Mouse (Mus musculus): ENCODE measurements at regions not wholly inside any gene's neighbourhood (a gene's known extent, or its start where the extent isn't known, plus 50 kb on each side); places are given as distances from the start of the nearest gene placed in this dataset.
"Not testable (repeated sequence)": the region's sequence is repeated elsewhere in the genome, so short reads cannot be mapped to it uniquely, and the experiment has no call there.

DNA sequence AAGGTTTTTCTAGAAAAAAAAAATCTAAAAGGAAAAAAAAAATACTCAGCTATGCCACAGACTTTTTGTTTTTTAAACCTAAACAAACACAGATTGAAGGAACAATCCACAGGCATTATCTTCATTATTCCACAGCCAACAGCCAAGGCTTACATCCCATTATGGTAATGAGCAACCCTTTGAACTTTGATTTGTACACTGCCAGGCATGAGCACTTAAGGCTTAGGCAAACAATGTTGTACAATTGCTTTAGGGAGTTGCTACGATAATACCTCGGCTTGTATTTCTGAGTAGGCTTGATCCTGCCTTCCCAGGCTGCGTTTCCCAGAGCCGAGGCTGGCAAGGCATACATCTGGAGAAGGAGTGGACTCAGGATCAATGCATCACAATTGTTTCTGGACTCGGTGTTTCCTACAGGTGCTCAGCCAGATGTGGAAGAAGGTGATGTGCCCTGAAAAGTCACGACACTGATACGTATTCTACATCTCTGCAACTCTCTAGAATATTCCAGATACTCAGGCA is 409.0 kb upstream of the Igfbp7 start:
- no peak for DNase-seq (ENCODE audit: low spot score)

DNA sequence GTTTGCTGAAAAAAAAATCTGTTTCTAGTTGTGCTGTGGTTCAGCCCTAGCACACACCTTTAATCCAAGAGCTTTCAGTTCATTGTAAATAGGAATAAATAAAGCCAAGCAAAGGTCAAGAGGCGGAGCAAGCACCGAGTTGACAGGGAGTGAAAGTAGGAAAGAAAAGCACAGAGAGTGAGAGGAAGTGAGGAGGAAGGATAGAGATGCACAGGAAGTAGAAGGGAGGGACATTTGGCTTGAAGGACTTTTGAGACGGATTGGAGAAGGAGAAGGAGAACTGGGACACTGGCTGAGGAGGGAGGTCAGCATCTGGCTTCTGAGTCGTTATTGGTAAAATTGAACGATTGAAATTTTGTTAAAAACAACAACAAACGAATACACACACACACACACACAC is 402.0 kb upstream of the Igfbp7 start:
- no peak for DNase-seq (ENCODE audit: low spot score)

DNA sequence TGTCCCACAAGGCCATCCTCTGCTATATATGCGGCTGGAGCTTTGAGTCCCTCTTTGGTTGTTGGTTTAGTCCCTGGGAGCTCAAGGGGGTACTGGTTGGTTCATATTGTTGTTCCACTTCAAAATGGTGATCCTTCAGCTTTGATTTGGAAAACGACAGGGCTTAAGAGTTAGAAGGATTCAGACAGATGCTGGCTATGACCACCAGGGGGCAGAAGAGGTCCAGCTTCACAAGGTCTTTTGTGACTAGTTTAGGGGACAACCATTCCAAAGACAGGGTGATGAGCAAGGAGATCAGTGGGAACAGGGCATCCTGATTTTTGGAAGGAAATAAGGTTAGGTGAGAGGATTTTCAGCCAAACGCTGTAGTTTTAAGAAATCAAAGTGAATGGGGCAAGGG is 399.9 kb upstream of the Igfbp7 start:
- DNase-seq (ENCODE audit: low spot score), result peak; percentile 7

DNA sequence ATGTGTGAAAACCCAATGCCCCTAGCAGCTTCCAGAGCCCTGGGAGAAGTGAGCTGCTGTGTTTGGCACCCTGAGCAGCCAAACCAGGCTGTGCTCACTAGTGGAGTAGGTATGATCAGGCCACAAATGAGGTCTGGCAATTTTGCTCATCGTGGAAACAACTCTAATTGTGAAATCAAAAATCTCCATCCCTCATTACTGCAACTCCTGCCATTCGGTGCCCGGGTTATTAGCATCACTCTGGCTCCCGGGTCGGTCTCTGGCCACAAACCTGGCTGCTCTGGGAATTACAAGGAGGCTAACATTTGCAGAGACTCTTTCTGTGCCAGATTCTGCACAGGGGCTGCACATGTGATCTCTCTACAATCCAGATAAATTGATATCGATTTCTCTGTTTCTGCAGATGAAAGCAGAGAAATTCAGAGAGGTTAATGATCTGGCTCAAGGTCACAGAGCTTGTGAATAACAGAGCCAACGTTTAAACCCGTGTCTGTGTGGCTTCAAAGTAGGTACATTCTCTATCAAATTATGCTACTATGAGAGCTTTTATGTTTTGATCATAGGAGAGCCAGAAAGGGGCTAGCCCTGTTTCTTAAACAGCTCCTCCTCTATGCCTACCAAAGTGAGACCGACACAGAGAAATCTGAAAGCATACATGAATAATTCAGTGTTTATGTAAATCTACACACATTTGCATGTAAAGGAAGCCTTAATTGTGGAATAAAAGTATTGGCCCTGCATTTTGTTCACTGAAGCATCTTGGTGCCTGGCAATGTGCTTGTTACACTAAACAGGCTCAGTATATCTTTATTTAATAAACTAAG is 398.7 kb upstream of the Igfbp7 start:
- DNase-seq (ENCODE audit: low spot score), result no peak

DNA sequence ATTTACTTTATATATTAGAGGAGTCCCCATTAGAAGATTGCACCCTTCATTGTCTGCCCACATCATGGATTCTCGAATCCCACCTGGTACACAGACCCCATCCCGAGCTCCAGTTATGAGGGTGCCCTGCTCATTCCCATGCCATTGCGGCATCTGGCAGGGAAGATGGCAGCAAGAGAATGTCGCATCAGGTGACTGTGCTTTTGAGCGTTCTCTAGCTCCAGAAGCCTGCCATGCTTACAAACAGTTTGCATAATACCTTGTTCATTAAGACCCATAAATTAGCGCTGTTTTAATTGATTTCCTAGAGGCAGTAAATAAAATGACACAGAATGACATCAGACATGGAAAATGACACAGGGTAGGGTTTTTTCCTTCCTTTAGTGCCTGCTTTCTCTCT is 398.0 kb upstream of the Igfbp7 start:
- DNase-seq (ENCODE audit: low spot score), result no peak

DNA sequence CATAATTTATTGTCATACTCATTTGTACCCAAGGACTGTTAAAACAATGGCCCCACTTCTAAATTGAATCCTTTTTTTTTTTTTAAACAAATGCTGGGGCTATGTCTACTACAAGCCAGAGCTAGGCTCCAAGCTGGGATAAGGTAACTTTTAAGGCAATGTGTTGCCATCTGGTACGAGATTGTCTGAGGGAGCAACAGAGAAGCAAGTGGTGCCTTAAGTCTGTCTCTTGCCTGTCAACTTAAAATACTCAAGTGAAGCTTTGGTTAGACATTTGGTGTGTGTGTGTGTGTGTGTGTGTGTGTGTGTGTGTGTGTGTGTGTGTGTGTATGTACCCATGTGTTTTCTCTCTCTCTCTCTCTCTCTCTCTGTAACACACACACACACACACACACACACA is 397.5 kb upstream of the Igfbp7 start:
- no peak for DNase-seq (ENCODE audit: low spot score)

DNA sequence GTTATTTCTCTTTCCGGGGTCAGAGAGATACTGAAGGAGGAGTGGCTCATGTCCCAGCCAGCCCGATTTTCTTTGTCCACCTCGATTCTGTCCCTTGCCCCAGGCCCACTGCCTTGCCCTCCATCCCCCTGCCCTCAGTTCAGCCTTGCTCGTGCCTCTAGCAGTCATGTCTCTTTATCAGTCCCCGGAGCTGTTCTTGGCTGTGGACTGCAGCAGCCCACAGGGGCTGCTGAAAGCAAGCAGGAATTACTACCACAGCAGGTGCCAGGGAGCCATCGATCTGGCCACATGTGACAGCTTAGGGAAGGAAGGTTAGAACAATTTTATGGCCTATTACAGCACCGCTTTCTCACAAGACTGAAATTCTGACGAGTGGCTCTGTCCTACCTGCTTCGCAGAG is 396.3 kb upstream of the Igfbp7 start:
- no peak for DNase-seq (ENCODE audit: low spot score)

DNA sequence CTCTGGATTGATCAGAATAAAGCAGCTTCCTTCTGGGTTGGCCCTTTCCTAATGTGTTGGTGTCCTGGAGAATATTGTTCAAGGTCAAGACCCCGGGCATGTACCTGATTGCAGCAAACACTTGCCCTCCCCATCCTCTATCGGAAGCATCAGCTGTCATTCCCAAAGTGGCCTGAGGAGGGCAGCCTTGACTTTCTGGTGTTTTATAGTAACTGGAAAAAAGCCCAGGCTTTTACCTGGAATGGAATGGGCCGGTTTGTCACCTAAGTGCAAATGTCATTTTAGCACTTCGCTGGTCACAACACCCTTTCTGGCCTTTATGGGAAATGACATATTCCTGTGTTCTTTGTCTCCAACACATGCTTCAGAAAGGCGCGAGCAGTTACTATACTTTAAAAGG is 395.7 kb upstream of the Igfbp7 start:
- no peak for DNase-seq (ENCODE audit: low spot score)

DNA sequence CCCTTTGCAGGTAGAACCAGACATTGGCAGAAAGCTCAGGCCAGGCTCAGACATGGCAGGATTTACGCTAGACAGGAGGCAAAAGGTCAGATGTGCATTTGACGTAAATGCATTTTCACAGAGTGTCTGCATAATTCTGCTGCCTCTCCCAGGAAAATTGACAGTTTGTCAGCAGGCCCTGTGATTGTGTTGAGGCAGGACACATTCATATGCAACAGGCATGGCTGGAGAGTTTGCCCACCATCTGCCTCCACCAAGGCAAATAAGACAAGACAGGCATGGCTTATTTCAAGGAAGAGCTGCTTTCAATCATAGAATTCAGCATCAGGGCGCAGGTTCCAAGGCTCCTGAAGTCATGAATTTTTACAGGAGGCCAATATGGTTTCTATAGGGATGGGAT is 389.1 kb upstream of the Igfbp7 start:
- DNase-seq (ENCODE audit: low spot score), result no peak

DNA sequence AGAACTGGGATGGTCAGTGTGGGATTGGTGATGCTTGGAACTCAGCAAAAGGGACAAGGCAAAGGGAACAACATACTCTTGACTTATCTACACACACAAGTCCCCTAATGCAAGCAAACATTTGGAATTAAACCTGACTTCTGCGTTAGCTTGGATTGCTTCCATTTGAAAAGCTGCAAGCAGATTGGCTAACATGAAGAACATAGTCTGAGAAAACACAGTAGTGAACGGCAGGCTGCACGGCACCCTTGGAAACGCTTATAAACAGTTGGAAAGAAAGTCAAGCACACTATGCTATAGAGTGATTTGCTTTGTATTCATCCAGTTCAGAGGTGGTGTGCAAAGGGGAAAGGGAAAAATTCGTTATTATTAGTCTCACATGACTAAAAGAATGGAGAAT is 387.9 kb upstream of the Igfbp7 start:
- no peak for DNase-seq (ENCODE audit: low spot score)

DNA sequence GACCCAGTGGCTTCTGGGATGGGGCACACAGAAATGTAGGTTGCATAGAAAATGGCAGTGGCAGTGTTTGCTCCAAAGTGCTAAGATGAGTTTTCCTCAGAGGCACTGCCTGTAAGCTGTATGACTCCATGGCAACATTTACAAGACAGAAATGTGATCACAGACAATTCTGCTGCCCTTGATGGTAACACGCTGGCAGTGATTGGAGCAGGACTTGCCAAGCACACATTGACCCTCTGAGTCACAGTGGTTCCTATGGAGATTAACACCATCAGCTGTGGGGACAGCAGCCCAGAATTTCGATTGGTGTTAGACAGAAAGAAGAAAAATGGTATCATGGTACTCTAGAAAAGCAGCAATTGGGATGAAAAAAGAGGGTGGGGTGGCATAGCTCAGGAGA is 376.1 kb upstream of the Igfbp7 start:
- no peak for DNase-seq (ENCODE audit: low spot score)

DNA sequence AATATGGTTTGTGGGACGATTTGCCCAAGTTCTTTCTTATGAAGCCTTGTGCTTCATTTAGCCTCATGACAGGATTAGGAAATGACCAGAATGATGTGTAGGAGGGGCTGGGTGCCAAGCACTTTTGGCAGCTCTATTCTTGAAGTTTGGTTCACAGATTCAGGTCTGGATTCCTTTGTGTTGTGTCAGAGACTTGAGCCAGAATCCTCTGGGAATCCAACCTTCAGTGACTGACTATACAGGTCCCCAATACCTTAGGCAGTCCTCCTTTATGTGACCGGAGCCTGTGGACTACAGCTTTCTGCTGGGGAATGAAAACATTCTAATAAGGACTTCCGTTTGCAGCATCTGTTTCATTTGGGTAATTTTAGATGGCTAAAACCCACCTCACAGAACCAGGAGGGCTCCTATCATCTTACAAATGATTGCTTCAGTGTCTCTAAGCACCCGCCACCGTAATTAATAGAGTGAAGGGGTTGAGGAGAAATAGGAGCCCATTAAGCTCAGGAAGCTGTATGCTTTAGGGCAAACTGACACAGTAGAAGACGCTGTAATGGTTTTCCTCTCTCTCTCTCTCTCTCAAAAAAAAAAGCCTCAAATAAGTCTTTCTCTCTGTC is 354.7 kb upstream of the Igfbp7 start:
- DNase-seq (ENCODE audit: low spot score), result no peak

DNA sequence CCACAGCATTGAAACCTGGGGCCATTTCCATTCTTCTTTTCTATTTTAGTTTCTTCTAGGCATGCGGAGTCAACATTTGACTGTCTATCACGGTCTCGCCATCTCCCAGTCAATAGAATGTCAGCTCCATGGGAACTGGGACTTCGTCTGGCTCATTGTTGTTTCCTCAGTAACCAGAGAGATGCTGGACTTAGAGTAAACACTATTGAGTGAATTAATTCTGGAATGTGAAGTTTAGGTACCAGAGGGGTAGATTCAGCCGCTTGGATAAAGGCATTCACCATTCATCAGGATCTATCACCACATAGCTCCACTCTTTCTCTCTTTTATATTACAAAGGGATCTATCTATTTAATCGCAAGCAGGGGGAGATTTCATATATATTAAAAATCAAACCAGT is 354.2 kb upstream of the Igfbp7 start:
- DNase-seq (ENCODE audit: low spot score), result no peak

DNA sequence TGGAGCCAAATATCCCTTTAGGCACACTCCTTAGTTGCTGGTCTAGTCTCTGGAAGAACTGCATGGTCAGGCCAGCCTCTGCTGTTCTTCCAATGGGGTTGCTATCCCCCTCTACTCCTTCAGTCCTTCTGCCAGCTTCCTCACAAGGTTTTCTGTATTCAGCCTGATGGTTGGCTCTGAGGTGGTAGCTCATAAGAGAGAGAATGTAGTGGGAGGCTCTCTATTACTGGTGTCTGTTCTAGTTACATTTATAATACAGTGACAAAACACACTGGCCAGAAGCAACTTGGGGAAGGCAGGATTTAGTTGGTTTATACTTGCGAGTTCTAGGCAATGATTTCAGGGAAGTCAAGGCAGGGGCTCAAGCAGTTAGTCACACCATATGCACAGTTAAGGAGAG is 341.1 kb upstream of the Igfbp7 start:
- no peak for DNase-seq (ENCODE audit: low spot score)

DNA sequence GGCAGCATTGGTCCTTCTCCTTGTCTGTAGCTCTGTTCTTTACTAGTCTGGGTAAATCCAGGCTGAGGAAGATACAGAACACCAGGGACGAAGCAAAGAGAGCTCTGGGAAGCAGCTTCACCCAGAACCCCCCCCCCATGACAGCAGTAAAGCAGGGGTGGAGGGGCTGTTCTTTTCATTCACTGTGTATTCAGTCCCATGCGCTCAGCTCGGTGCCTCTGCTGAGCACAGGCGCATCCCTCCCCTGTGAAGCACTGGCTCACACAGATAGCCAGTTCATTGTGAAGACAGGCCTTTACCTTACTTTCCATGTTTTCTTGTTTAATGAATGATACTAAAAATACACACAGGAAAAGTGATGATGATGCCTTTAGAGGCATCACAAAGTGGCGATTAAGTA is 338.8 kb upstream of the Igfbp7 start:
- DNase-seq (ENCODE audit: low spot score), result no peak

DNA sequence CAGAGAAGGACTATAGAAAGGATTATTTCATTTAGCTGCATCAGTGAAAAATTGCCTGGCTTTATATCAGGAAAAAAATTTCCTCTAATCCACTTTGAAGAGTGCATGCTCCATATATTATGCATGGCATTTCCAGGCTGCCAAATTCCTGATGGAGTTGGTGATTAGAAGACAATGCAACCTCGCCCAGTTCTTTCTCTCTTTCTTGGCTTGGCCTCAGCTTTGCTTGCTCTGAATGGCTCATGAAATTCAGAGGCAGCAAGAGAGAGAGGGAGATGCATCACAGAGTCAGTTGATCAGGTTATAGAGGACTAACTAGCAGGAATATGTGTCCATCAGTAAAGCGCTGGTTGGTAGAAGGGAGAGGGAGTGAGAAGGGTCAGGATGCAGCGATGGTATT is 335.6 kb upstream of the Igfbp7 start:
- no peak for DNase-seq (ENCODE audit: low spot score)

DNA sequence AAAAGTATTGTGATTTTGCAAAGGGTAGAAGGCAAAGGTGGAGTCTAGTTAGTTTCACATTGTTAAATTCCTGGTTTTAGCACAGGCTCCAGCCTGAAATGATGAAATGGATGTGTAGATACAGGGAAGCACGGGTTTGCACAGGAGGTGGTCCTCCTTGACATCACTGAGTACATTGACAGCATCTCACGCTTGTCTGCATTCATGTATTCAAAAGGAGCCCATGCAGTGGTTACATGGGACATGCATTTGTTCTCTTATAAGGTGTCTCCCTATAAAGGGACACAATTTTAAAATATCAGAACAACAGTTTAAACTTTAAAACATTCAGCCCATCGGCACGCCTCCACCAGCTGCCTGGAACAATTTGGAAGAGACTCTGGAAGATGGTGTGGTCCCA is 322.4 kb upstream of the Igfbp7 start:
- not testable (repeated sequence) for DNase-seq (ENCODE audit: low spot score)

DNA sequence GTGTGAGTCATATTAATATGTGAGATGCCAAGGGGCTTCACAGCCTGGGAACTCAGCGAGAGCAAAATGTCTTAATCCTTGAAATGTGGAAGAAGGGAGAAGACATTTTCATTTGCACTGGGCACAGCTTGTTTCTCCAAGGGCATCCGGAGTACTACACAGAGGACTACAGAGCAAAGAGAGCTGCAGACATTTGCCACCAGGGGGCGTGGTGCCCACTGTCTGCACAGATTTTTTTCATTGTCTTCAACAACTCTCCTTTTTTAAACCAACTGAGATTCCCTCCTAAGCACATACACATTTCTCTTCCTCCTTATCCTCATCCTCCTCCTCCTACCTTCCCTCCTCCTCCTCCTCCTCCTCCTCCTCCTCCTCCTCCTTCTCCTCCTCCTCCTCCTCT is 273.8 kb upstream of the Igfbp7 start:
- no peak for DNase-seq (ENCODE audit: low spot score)

DNA sequence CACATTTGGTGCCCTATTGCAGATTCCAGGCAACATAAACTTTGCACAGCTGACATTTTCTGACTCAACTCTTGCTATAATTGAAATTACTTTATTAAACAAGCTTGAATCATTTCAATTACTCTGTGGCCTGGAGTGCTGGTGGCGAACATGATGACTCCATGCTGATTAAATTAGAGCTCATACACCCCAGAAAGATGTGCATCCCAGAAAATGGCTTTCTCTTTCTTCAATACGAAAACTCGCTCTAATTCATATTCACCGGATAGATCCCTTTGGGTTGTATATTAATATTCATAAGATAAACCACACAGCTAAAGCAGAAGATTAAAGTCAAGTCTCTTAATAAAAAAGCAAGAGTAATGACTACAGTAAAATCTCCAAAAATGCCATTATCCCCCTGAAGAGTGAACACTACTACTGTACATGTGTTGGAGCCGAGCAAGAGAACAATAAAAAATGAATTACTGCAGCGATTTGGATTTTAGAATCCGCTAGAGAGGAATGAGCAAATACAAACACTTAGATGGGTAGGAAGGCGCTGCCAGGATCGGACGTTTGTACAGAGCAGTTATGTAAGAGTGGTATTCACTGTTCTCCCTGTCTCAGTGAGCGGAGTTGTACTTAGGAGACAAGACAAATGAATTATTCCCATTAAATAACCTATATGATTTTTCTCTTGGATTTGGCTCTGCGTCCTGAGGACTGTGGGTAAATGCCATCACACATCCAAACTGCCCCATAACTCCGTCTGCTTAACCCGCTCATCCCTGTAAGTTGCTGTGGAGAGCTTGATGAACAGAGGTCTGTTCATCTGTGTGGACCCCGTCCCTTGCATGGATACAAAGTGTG is 264.5 kb upstream of the Igfbp7 start:
- no peak for DNase-seq (ENCODE audit: low spot score)

DNA sequence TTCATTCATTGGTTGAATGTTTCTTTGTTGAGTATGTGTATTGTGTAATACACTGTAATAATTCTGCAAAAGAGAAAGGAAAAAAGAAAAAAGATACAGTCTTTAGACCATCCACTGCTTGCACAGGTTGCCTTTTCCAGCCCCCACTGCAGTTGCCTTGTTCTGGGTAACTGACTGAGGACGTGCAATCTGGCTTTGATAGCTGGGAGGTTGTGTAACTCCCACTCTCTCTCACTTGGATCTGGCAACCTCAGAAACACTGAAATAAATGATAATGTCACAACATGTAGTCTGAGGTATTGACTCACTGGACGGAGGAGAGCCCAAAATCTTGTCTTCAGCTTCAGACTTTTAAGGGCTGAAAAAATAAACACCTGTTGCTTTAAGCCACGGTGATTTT is 255.3 kb upstream of the Igfbp7 start:
- DNase-seq (ENCODE audit: low spot score), result no peak

DNA sequence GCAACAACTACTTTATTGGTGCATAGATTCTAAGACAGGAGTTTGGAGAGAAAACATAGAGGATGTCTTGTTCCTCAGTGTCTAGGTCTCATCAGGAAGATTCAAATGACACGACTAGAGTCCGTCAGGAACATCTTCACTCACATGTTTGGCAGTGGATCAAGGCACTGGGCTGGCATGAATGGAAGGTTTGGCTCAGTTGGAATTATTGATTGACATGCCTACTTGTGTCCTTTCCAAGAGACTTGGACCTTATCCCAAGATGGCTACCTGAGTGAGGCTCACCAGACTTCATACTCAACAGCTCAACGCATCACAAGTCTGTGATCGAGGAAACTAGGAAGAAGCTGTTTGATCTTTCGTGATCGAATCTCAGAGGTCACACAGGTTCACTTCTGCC is 251.2 kb upstream of the Igfbp7 start:
- DNase-seq (ENCODE audit: low spot score), result no peak

DNA sequence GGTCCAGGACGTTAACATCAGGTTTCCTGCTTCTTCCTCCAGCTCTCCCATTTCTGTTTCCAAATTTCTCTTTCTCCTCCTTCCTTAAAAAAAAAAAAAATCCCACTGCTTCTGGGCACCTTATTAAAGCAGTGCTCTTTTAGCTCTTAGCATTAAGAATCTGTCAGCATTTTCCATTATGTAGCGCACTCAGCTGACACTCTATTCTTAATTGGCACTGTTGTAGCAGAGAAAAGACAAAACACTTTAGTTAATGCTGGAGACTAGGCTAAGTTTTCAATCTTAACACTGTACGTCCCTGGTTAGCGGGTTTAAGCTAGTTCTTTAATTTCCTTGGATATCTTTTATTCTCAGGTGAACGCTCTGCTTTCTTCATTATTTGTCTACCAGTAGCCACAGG is 236.8 kb upstream of the Igfbp7 start:
- DNase-seq (ENCODE audit: low spot score), result no peak

DNA sequence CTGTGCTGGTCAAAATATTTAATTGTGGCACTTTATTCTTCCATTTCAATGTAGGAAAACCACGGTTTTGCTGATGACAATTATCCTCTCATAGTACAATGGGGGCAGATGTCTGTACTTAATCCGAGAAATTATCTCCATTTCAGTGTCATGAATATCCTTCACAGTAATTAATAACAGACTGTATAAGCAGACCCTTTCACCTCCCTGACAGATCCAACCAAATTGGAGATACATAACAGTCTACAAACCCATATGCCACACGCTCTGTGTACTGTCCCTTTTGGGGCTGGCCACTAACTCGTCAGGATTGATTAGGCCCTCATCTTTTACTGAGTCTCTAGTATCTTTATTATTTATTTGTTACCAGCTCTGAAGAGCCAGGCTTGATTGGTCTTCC is 212.6 kb upstream of the Igfbp7 start:
- DNase-seq (ENCODE audit: low spot score), result no peak

All from heart, adult 8-10 months (tissue).